Mouse (Mus musculus): ENCODE results near the gene Zbed6.
"Not testable (repeated sequence)": the region's sequence is repeated elsewhere in the genome, so short reads cannot be mapped to it uniquely, and the experiment has no call there.

Gene Zbed6

DNA sequence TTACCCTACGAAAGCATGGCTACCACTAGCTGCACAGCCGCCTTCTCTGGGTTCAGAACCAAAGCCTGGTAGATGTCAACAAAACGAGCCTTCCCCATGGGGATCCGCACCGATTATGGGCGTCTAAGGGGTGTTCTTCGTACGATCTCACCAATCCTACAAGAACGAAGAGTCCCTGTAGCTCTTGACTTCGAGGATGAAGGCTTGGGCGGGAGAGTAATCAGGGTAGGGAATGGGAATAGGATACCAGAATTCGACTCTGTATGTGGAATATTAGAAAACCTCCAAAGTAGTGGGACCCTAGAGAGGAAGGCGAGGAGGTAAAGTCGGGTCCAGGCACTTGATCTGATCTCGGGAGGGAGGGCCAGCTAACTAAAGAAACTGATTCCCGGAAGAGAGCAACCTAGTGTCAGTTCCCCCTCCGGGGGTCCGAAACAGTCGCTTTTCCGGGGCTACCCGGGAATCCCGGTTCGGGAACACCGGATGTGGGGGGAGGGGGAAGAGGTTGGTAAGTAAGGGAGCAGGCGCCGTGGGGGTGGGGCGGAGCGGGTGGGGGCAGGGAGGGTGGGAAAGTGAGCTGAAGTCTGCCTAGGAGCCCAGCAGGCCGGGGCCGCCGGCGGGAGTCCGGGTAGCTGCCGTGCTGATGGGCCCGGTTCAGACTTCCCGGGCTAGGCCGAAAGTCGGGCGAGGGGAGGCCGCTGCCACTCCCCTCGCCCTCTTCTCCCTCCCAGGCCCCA lies at the start of gene Zbed6:
TSS of gene Zbed6 (minus strand) at position 420 of the 737 bp plus-strand sequence.
- in situ Hi-C loops (cut with MboI; ENCODE audit: low pct_unique_long_range_greater_than_20kb in 1 of 2, low sequenced_read_pairs in 2 of 2, unreplicated experiment in 1 of 2), result loop anchor here in 1 of 2 experiments (25.0 kb wide), 1 partner anchor 902 kb away; the partner anchor contains the start of gene Kdm5b

DNA sequence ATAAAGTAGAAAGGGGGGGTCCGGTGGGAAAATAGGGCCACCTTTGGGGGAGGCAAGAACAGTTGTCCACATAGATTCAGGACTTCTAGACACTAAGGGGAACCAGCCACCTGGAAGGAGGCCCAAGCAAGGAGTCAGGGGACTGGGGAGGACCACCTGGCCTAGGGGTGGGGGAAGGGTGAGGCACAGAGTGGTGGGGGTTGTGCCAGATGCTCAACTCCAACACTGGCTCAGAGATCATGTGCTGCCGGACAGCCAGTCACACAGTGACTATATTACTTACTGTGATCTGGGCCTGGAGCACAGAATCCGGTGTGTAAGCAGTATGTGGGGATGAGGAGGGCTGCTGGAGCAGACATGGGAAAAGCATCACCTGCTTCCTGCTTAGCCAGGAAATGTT lies 48.6 kb upstream of the Zbed6 start:
- in situ Hi-C loops (cut with MboI; ENCODE audit: low pct_unique_long_range_greater_than_20kb in 1 of 2, low sequenced_read_pairs in 2 of 2, unreplicated experiment in 1 of 2), result no loop called here

DNA sequence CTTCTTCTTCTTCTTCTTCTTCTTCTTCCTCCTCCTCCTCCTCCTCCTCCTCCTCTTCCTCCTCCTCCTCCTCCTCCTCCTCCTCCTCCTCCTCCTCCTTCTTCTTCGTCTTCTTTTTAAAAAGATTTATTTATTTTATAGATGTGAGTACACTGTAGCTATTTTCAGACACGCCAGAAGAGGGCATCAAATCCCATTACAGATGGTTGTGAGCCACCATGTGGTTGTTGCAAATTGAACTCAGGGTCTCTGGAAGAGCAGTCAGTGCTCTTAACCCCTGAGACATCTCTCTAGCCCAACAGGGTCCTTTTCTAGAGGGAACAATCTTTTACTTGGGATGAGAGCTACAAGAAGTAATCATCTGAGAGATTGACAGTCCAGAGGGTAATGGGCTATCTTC lies 41.1 kb upstream of the Zbed6 start:
- in situ Hi-C loops (cut with MboI; ENCODE audit: low pct_unique_long_range_greater_than_20kb in 1 of 2, low sequenced_read_pairs in 2 of 2, unreplicated experiment in 1 of 2), result not testable (repeated sequence)

DNA sequence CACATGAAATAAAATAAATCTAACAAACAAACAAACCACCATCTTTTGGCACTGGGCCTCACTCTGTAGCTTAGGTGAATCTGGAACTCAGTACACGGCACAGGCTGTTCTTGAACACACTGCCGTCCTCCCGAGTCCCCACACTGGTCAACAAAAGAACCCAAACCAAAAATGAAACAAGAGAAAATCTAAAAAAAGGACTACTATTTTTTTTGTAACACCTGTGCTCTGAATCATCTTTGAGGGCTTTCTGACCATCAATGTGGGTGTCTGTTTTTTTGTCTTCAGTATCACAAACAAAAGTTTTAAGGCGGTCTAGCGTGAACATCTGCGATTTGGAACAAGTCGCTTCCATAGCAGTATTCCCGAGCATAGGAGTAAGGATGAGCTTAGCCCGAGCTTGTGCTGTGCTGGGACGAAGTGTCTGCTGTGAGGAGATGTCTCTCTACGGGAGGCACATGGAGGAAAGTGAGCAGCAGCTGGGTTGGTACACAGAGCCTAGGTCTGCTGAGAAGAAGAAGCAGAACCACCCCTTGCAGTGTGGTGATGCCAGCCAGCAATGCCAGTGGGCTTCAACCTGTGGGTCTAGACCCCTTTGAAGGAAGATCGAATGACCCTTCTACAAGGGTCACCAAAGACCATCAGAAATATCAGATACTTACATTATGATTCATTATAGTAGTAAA lies 37.4 kb upstream of the Zbed6 start:
- in situ Hi-C loops (cut with MboI; ENCODE audit: low pct_unique_long_range_greater_than_20kb in 1 of 2, low sequenced_read_pairs in 2 of 2, unreplicated experiment in 1 of 2), result no loop called here

DNA sequence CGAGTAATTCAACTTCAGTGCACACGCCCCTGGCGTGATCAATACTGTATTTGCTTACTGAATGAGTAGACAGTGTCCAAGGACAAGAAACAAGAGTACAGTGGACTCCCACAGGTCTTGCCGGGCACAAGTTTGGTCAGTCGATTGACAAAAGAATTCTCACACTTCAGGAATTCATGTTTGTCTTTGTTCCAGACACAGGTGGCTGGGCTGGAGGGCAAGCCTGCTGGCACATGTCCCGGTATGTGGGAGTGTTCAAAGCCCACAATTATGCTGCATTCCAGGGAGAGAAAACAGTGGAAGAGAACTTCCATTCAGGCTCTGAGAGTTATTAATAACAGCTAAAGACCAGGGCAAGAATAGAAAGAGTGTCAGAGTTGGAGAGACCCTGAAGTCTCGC lies 35.2 kb upstream of the Zbed6 start:
- in situ Hi-C loops (cut with MboI; ENCODE audit: low pct_unique_long_range_greater_than_20kb in 1 of 2, low sequenced_read_pairs in 2 of 2, unreplicated experiment in 1 of 2), result no loop called here

DNA sequence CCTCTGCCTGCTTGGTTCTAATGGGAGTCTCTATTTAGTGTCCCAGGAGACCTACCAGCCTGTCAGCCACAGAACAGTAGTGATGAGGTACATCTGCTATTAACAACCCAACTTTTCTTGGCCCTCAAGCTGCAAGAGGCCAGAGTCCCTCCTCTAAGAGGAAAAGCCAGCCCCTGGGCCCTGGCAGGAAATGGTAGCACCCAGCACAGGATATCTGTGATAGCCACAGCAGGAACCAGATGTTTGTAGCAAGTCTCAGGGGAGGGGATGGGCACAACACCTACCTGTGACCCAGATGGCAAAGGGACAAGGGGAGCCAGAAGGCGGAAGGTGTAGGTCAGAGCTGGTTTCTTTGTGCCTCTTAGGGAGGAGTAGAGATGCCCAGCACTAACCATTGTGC lies 34.2 kb upstream of the Zbed6 start:
- in situ Hi-C loops (cut with MboI; ENCODE audit: low pct_unique_long_range_greater_than_20kb in 1 of 2, low sequenced_read_pairs in 2 of 2, unreplicated experiment in 1 of 2), result no loop called here

DNA sequence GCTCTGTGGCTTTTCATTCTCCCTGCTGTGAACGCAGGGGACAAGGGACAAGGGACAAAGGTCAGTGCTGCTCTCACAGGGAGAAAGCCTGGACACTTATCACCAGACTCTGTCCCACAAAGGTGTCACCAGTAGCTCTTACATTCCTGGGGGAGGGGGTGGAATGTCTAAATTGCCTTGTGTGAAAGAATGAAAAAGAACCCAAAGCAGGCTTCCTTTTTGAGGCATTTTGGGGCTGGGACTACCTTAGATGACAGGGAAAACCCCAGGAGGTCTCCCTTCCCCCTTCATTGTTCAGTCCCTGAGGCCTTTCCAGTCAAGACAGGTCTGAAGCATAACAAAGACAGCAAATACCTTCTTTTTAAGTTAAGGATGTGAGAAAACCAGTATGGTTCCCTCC lies 33.6 kb upstream of the Zbed6 start:
- in situ Hi-C loops (cut with MboI; ENCODE audit: low pct_unique_long_range_greater_than_20kb in 1 of 2, low sequenced_read_pairs in 2 of 2, unreplicated experiment in 1 of 2), result no loop called here

DNA sequence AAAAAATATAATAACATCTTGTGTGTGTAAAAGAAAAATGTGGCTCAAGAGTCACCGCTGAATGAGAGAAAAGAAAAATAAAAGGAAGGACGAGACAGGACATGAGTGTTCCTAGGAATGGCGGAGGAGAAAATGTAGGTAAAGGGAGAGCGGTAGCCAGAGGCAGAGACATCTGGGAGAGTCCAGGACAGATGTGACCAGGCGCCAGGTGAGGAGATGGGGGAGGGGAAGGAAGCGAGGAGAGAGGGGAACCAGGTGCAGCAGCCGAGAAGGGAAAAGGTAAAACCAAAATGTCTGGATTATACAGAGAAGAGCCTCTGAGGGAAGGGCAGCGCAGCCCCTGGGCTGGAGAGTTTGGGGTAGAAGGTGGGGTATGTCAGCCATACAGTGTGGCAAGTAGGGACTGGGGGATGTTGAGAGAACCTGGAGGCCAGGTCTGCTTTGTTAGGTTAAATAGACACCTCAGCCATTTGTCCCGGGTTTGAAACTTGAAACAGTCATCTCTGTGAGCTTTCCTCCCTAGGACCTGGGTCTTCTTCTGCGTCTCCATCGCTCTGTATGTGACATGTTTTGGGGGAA lies 32.9 kb upstream of the Zbed6 start:
- in situ Hi-C loops (cut with MboI; ENCODE audit: low pct_unique_long_range_greater_than_20kb in 1 of 2, low sequenced_read_pairs in 2 of 2, unreplicated experiment in 1 of 2), result no loop called here

DNA sequence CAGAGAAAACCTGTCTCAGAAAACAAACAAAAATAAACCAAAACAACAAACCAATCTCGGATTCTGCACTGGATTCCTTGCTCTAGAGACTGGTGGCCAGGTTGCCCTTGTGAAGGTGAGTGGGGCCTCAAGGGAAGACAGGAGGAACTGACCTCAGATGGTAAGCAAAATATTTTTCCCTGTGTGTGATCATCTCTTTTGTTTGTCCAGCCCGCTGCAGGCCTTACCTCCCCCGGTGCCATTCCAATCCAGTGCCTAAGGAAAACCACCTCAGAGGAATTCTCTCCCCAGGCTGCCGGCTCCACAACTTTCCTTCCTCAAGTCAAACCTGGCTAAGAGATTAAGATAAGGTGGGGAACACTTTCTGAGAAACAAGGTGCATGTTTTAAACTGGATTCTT lies 31.5 kb upstream of the Zbed6 start:
- in situ Hi-C loops (cut with MboI; ENCODE audit: low pct_unique_long_range_greater_than_20kb in 1 of 2, low sequenced_read_pairs in 2 of 2, unreplicated experiment in 1 of 2), result no loop called here

DNA sequence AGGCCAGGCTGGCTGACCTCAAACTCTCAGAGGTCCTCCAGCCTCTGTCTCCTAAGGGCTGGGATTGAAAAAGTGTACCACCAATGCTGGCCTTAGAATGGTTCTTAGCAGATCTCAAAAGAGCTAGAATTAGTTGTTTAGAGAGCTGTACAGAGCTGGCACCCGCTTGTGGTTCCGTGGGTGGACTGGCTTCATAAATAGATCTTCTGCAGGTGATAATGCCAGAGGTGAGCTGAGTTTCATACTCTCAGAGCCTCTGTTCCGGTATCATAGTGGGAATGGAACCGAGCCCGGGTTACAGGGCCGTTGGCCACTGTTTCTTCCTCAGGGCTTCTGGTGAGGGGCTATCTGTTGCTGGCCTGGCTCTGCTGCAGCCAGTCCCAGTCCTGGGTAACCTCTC lies 30.4 kb upstream of the Zbed6 start:
- in situ Hi-C loops (cut with MboI; ENCODE audit: low pct_unique_long_range_greater_than_20kb in 1 of 2, low sequenced_read_pairs in 2 of 2, unreplicated experiment in 1 of 2), result no loop called here

DNA sequence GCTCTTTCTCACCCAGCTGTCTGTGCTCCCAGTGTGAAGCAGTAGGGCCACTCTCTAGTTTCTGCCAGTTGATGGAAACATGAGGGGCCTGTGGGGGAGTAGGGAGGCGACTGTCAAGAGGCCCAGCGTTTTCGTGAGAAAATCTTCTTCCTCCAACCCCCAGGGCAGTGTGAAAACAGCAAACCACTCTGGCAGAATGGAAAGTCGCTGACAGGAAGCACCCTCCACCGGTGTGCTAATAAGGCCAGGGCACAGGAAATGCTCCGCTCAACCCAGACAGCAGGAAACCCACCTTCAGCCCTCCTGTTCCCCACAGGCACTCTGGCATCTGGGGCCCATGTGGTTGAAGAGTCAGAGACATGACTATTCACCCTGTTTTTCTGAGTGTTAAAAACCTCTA lies 29.2 kb upstream of the Zbed6 start, which contains the start of gene Lax1:
TSS of gene Lax1 (minus strand) at position 212 of the 400 bp plus-strand sequence.
- in situ Hi-C loops (cut with MboI; ENCODE audit: low pct_unique_long_range_greater_than_20kb in 1 of 2, low sequenced_read_pairs in 2 of 2, unreplicated experiment in 1 of 2), result no loop called here

DNA sequence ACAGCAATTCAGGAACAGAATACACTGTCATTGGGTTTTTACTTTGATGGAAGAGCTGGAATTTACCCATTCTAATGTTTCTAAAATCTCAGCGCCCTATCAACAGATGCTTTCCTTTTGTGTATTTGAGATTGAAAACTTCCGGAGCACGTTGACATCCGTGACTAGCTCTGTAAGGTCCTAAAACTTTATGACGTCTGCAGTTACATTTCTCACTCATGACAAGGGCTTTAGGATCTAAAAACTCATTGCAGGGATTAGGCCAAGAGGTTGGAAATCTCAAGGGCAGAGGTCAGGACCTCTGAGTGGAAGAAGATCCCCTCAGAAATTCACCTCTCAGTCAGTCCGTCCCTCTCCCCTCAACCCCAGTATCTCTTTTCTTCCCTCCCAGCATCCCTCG lies 27.6 kb upstream of the Zbed6 start:
- in situ Hi-C loops (cut with MboI; ENCODE audit: low pct_unique_long_range_greater_than_20kb in 1 of 2, low sequenced_read_pairs in 2 of 2, unreplicated experiment in 1 of 2), result no loop called here

DNA sequence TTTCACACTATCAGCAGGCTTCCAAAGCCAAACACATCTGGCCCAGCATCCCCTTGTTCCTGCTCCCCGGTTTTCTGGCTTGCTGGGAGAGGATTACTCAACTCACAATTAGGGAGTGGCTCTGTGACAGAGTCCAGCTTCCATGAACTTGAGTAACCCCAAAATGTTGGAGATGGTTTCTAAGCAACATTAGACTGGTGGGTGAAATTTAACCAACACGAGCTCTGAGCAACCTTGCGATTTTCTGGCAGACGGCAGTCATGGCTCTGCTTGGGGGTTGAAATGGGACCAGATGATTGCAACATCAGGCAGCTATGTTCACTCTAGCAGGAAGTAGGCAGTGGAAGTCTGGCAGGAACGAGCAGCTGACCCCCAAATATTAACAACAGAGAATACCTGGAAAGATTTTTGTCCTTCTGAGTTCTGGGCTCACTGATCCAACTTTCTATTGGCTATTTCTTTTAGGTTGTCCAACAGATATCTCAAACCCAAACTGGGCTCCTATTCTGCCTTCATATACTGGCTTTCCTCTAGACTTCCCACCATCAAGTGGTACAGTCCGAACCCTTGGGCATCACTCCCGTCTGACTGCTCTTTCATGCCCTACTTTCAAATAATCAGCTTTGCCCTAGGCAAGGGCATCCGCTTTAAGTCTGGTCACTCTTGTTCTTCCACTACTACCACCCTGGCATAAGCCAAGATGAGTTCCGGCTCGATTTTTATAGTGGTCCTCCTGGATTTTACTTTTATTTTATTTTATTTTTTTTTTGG lies 25.2 kb upstream of the Zbed6 start:
- in situ Hi-C loops (cut with MboI; ENCODE audit: low pct_unique_long_range_greater_than_20kb in 1 of 2, low sequenced_read_pairs in 2 of 2, unreplicated experiment in 1 of 2), result no loop called here

DNA sequence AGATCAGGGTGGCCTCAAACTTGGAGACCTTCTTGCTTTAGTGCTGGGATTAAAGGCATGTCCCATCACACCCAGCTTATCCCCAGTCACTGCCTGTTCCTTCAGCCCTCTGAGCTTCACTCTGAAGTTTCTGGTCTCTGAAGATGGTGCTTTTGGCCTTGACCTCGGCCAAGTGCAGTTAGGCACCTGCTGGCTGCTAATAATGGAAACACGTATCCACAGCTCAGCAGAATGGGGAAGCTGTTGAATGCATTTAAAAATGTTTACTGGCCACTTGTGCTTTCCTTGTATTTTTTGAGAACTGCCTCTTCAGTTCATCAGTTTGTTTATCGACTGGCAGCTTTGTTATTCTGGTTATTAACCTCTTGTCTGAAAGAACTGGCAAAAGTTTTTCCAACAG lies 11.1 kb upstream of the Zbed6 start:
- in situ Hi-C loops (cut with MboI; ENCODE audit: low pct_unique_long_range_greater_than_20kb in 1 of 2, low sequenced_read_pairs in 2 of 2, unreplicated experiment in 1 of 2), result loop anchor here in 1 of 2 experiments (25.0 kb wide), 1 partner anchor 890 kb away; the partner anchor contains the start of gene Kdm5b

DNA sequence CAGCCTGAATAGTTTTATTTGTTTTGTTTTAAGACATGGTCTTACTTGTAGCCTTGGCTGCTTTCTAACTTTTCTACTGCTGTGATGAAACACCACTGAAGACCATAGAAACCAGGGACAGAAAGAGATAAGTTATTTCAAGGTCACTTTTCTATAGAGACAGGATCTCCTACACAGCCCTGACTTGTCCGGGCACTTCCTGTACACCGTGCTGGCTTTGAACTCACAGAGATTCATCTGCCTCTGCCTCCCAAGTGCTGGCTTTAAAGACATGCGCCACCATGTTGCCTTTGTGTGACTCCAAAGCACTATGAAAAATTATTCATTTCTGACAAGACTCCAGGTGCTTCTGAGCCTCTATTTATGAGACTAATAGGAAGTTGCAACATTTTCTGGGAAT lies 10.6 kb upstream of the Zbed6 start:
- in situ Hi-C loops (cut with MboI; ENCODE audit: low pct_unique_long_range_greater_than_20kb in 1 of 2, low sequenced_read_pairs in 2 of 2, unreplicated experiment in 1 of 2), result loop anchor here in 1 of 2 experiments (25.0 kb wide), 1 partner anchor 891 kb away; the partner anchor contains the start of gene Kdm5b

DNA sequence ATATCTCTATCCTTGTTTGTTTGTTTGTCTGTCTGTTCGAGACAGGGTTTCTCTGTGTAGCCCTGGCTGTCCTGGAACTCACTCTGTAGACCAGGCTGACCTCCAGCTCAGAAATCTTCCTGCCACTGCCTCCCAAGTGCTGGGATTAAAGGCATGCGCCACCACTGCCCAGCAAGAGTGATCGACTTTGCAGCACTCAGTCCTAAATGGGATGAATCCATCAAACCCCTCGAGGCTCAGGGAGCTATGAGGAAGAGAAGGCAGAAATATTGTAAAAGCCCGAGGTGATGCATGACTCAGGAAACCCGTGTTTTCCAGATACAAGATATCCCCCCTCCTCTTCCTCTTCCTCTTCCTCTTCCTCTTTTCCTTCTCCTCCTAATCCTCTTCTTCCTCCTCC lies 10.1 kb upstream of the Zbed6 start:
- in situ Hi-C loops (cut with MboI; ENCODE audit: low pct_unique_long_range_greater_than_20kb in 1 of 2, low sequenced_read_pairs in 2 of 2, unreplicated experiment in 1 of 2), result loop anchor here in 1 of 2 experiments (25.0 kb wide), 1 partner anchor 892 kb away; the partner anchor contains the start of gene Kdm5b

DNA sequence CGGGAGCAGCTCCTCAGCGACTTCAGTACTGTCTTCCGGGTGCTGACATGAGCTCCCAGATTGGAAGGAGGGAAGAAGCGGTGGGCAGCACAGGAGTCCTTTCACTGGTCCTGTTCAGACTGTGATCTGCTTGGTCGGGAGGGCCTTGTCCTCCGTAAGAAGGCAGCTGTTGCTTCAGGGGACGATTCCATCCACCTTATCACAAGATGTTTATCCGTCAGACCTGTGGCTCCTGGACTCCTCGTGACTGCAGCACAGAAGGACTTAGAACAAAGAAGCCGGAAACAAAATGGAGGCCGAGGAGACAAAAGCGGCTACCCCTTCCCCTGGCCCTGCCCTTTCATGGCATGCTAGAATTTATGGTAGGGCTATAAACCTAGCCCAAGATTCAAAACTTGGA lies 9.5 kb upstream of the Zbed6 start:
- in situ Hi-C loops (cut with MboI; ENCODE audit: low pct_unique_long_range_greater_than_20kb in 1 of 2, low sequenced_read_pairs in 2 of 2, unreplicated experiment in 1 of 2), result loop anchor here in 1 of 2 experiments (25.0 kb wide), 1 partner anchor 892 kb away; the partner anchor contains the start of gene Kdm5b

DNA sequence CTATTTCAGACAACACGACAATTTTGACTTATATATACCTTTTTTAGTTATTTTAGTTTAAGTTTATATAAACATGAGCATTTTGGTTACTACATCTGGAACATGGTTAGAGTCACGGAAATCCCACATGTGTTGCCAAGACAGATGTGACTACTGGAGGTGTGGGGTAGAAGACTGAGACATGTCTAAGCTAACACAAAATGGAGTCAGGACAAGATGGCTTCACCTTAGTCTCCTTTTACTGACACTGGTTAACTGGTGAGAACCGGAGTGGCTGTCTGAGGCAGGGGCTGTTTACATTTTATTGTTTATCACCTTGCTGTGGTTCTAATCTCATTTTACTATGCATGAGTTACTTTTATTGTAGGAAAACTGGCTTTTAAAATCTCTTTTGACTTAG lies 7.9 kb upstream of the Zbed6 start:
- in situ Hi-C loops (cut with MboI; ENCODE audit: low pct_unique_long_range_greater_than_20kb in 1 of 2, low sequenced_read_pairs in 2 of 2, unreplicated experiment in 1 of 2), result loop anchor here in 1 of 2 experiments (25.0 kb wide), 1 partner anchor 894 kb away; the partner anchor contains the start of gene Kdm5b
